Mouse (Mus musculus) ovary, adult 18-20 months (tissue): Measurements from ENCODE around the gene Gmpr2.

Source experiments
- DNase-seq: peaks from one replicate; pipeline ENCODE4 v3.0.0; 2022; ENCODE audit warnings: low spot score, mixed read lengths

Gmpr2 gene

GRCm38 (mm10) chr14:55681160-55682117 lies 9.7 kb downstream of the Gmpr2 start, which contains the start of gene Tinf2:
Tinf2 (minus strand) TSS chr14:55681820.
- DNase-seq, result peak; percentile 90

GRCm38 (mm10) chr14:55682118-55682493 lies 10.4 kb downstream of the Gmpr2 start:
- DNase-seq, result no peak

- no peak for DNase-seq
Measured at GRCm38 (mm10) chr14:55689433-55689832, 17.7 kb downstream of the Gmpr2 start.

GRCm38 (mm10) chr14:55697226-55697625 lies 25.5 kb downstream of the Gmpr2 start:
- no peak for DNase-seq

GRCm38 (mm10) chr14:55701131-55701530 lies 29.4 kb downstream of the Gmpr2 start:
- DNase-seq, result no peak

GRCm38 (mm10) chr14:55702761-55703160 lies 31.0 kb downstream of the Gmpr2 start:
- no peak for DNase-seq

- DNase-seq, result no peak
Measured at GRCm38 (mm10) chr14:55706051-55706600, 34.4 kb downstream of the Gmpr2 start.

GRCm38 (mm10) chr14:55707397-55707796 lies 35.7 kb downstream of the Gmpr2 start:
- DNase-seq, result no peak

GRCm38 (mm10) chr14:55709509-55709908 lies 37.8 kb downstream of the Gmpr2 start:
- no peak for DNase-seq

- no peak for DNase-seq
Measured at GRCm38 (mm10) chr14:55711786-55712185, 40.0 kb downstream of the Gmpr2 start.

GRCm38 (mm10) chr14:55713007-55713728 lies 41.4 kb downstream of the Gmpr2 start:
- DNase-seq, result no peak

- DNase-seq, result no peak
Measured at GRCm38 (mm10) chr14:55713729-55714122, 42.0 kb downstream of the Gmpr2 start, which contains the start of gene Tgm1. Tgm1 (minus strand) TSS chr14:55713926.

- no peak for DNase-seq
Measured at GRCm38 (mm10) chr14:55714893-55715292, 43.2 kb downstream of the Gmpr2 start.

- DNase-seq, result no peak
Measured at GRCm38 (mm10) chr14:55716271-55716670, 44.5 kb downstream of the Gmpr2 start.

GRCm38 (mm10) chr14:55716884-55717283 lies 45.1 kb downstream of the Gmpr2 start:
- DNase-seq, result no peak

- no peak for DNase-seq
Measured at GRCm38 (mm10) chr14:55719737-55720136, 48.0 kb downstream of the Gmpr2 start.

GRCm38 (mm10) chr14:55720666-55721065 lies 48.9 kb downstream of the Gmpr2 start:
- DNase-seq, result no peak

GRCm38 (mm10) chr14:55721076-55721475 lies 49.3 kb downstream of the Gmpr2 start:
- no peak for DNase-seq

GRCm38 (mm10) chr14:55721700-55722437 lies 50.1 kb downstream of the Gmpr2 start, which contains the start of gene Rabggta:
Rabggta (minus strand) TSS chr14:55722263.
- peak; percentile 85 for DNase-seq

GRCm38 (mm10) chr14:55722438-55722945 lies 50.8 kb downstream of the Gmpr2 start:
- no peak for DNase-seq

GRCm38 (mm10) chr14:55723433-55723832 lies 51.7 kb downstream of the Gmpr2 start:
- no peak for DNase-seq
